Mouse (Mus musculus): ENCODE results near the gene Cpvl. TPM values are rescaled to one million over a fixed set of nuclear protein-coding genes. Genes with fewer than 3 reads are reported as not detected.

The Cpvl gene
- not detected for total RNA-seq (2021)

GRCm38 (mm10) chr6:53978571-53978970, at the start of gene Cpvl:
Cpvl (minus strand) TSS chr6:53978671.
- no peak for DNase-seq (ENCODE audit: low spot score in 2 of 2)
- intact Hi-C loops (cut with DNase I): no loop called here

- DNase-seq (ENCODE audit: low spot score in 2 of 2): no peak
- intact Hi-C loops (cut with DNase I): no loop called here
Measured at GRCm38 (mm10) chr6:54023846-54024245, 45.4 kb upstream of the Cpvl start.

- intact Hi-C loops (cut with DNase I): no loop called here
- DNase-seq (ENCODE audit: low spot score in 2 of 2): no peak
Measured at GRCm38 (mm10) chr6:54021123-54021789, 42.8 kb upstream of the Cpvl start.

GRCm38 (mm10) chr6:54018861-54019260, 40.4 kb upstream of the Cpvl start:
- intact Hi-C loops (cut with DNase I): no loop called here
- no peak for DNase-seq (ENCODE audit: low spot score in 2 of 2)

- no peak for DNase-seq (ENCODE audit: low spot score in 2 of 2)
- intact Hi-C loops (cut with DNase I): no loop called here
Measured at GRCm38 (mm10) chr6:54018038-54018437, 39.6 kb upstream of the Cpvl start.

GRCm38 (mm10) chr6:54012163-54012562, 33.7 kb upstream of the Cpvl start:
- intact Hi-C loops (cut with DNase I): no loop called here
- DNase-seq (ENCODE audit: low spot score in 2 of 2): no peak

- no peak for DNase-seq (ENCODE audit: low spot score in 2 of 2)
- intact Hi-C loops (cut with DNase I): no loop called here
Measured at GRCm38 (mm10) chr6:54010362-54010761, 31.9 kb upstream of the Cpvl start.

- no peak for DNase-seq (ENCODE audit: low spot score in 2 of 2)
- intact Hi-C loops (cut with DNase I): no loop called here
Measured at GRCm38 (mm10) chr6:54009293-54009692, 30.8 kb upstream of the Cpvl start.

- intact Hi-C loops (cut with DNase I): no loop called here
- DNase-seq (ENCODE audit: low spot score in 2 of 2): peak; percentile 4 to 8
Measured at GRCm38 (mm10) chr6:54008448-54009120, 30.1 kb upstream of the Cpvl start.

GRCm38 (mm10) chr6:54005302-54005701, 26.8 kb upstream of the Cpvl start:
- intact Hi-C loops (cut with DNase I): no loop called here
- DNase-seq (ENCODE audit: low spot score in 2 of 2): no peak

- intact Hi-C loops (cut with DNase I): no loop called here
Measured at GRCm38 (mm10) chr6:53996226-53996955, 17.9 kb upstream of the Cpvl start.

GRCm38 (mm10) chr6:53995519-53995918, 17.0 kb upstream of the Cpvl start:
- DNase-seq (ENCODE audit: low spot score in 2 of 2): no peak
- intact Hi-C loops (cut with DNase I): no loop called here

More at GRCm38 (mm10) chr6:53996226-53996955, 17.9 kb upstream of the Cpvl start:
- no peak for DNase-seq (ENCODE audit: low spot score in 2 of 2)

GRCm38 (mm10) chr6:53992386-53992785, 13.9 kb upstream of the Cpvl start:
- intact Hi-C loops (cut with DNase I): no loop called here
- no peak for DNase-seq (ENCODE audit: low spot score in 2 of 2)

- intact Hi-C loops (cut with DNase I): no loop called here
Measured at GRCm38 (mm10) chr6:53987235-53987634, 8.8 kb upstream of the Cpvl start.

GRCm38 (mm10) chr6:53986273-53986985, 8.0 kb upstream of the Cpvl start:
- intact Hi-C loops (cut with DNase I): no loop called here
- DNase-seq (ENCODE audit: low spot score in 2 of 2): no peak

More at GRCm38 (mm10) chr6:53987235-53987634, 8.8 kb upstream of the Cpvl start:
- no peak for DNase-seq (ENCODE audit: low spot score in 2 of 2)

- no peak for DNase-seq (ENCODE audit: low spot score in 2 of 2)
- intact Hi-C loops (cut with DNase I): no loop called here
Measured at GRCm38 (mm10) chr6:53983820-53984219, 5.3 kb upstream of the Cpvl start.

GRCm38 (mm10) chr6:53982612-53983011, 4.1 kb upstream of the Cpvl start:
- intact Hi-C loops (cut with DNase I): no loop called here
- no peak for DNase-seq (ENCODE audit: low spot score in 2 of 2)

- intact Hi-C loops (cut with DNase I): no loop called here
Measured at GRCm38 (mm10) chr6:53982047-53982600, 3.7 kb upstream of the Cpvl start.

GRCm38 (mm10) chr6:53980817-53981480, 2.5 kb upstream of the Cpvl start:
- no peak for DNase-seq (ENCODE audit: low spot score in 2 of 2)

More at GRCm38 (mm10) chr6:53982047-53982600, 3.7 kb upstream of the Cpvl start:
- no peak for DNase-seq (ENCODE audit: low spot score in 2 of 2)

More at GRCm38 (mm10) chr6:53980817-53981480, 2.5 kb upstream of the Cpvl start:
- intact Hi-C loops (cut with DNase I): no loop called here
